Mouse (Mus musculus) lung, postnatal 0 days (tissue): Measurements from ENCODE around the gene Rngtt. TPM values are rescaled to one million over a fixed set of nuclear protein-coding genes. Genes with fewer than 3 reads are reported as not detected.

Experiments used
- ATAC-seq: fragments of 200-750 bp; cut with Nextera tagmentation; 2 replicates; pipeline ENCODE4 v1.8.0; 2017; ENCODE audit warnings: moderate library complexity
- DNase-seq: peaks from one replicate; pipeline ENCODE4 v3.0.0-alpha.2; 2016; ENCODE audit warnings: low spot score
- H3K27ac ChIP-seq: fragments of 300-500 bp; sonication (generic); 2 replicates; pipeline ENCODE4 v1.5.1; 2014; ENCODE audit warnings: antibody characterized with exemption, mild to moderate bottlenecking, low read length, mixed read lengths
- H3K27me3 ChIP-seq: fragments of 300-500 bp; sonication (generic); replicated peaks from 2 replicates; pipeline ENCODE4 v1.6.1; 2014; ENCODE audit warnings: low read length, mixed read lengths; ENCODE audit not compliant: insufficient read depth
- H3K36me3 ChIP-seq: fragments of 300-500 bp; sonication (generic); 2 replicates; pipeline ENCODE4 v1.6.1; 2014; ENCODE audit warnings: low read length, mixed read lengths; ENCODE audit not compliant: insufficient read depth
- H3K4me1 ChIP-seq: fragments of 300-500 bp; sonication (generic); 2 replicates; pipeline ENCODE4 v1.6.1; 2014; ENCODE audit warnings: antibody characterized with exemption, low read depth, low read length, mixed read lengths; ENCODE audit not compliant: insufficient read depth
- H3K4me2 ChIP-seq: fragments of 300-500 bp; sonication (generic); replicated peaks from 2 replicates; pipeline ENCODE4 v1.6.1; 2014; ENCODE audit warnings: low read depth, mild to moderate bottlenecking, low read length, moderate library complexity, mixed read lengths
- H3K4me3 ChIP-seq: fragments of 300-500 bp; sonication (generic); 2 replicates; pipeline ENCODE4 v1.5.1; 2014; ENCODE audit warnings: low read depth, low read length
- H3K9ac ChIP-seq: fragments of 300-500 bp; sonication (generic); replicated peaks from 2 replicates; pipeline ENCODE4 v1.6.1; 2014; ENCODE audit warnings: low read depth, mild to moderate bottlenecking
- H3K9me3 ChIP-seq: fragments of 300-500 bp; sonication (generic); 2 replicates; pipeline ENCODE4 v1.6.1; 2016; ENCODE audit warnings: low read length, mixed read lengths
- CTCF ChIP-seq: IDR thresholded peaks from 2 replicates; pipeline ENCODE4 v1.5.1; 2016; ENCODE audit warnings: antibody characterized with exemption, mild to moderate bottlenecking
- EP300 ChIP-seq: IDR thresholded peaks from 2 replicates; pipeline ENCODE4 v1.6.1; 2016; ENCODE audit warnings: antibody characterized with exemption, mild to moderate bottlenecking, control low read depth
- WGBS: fragments of 180-500 bp; shearing (Covaris S2); extraction: QIAGEN DNeasy Blood & Tissue Kit; methylation state at CpG from one replicate; pipeline ENCODE4 v1.1.7; 2014; 5-methylcytosine and 5-hydroxymethylcytosine counted together
- polyA plus RNA-seq: library from polyadenylated mRNA; unstranded; fragments of >200 nt; fragmentation: Nextera tagmentation; extraction: Ambion mirVana; gene quantifications from 2 replicates; pipeline ENCODE4 v1.2.1, GENCODE M21; 2015

Gene Rngtt
- polyA plus RNA-seq, 1 experiment from 2014 or later: 9.4 TPM

GRCm38 (mm10) chr4:33514108-33515000 is 204.2 kb downstream of the Rngtt start:
- H3K27me3 ChIP-seq: no peaks in the 10 kb centered on the region
- H3K9me3 ChIP-seq: no peaks in the 10 kb centered on the region
- H3K36me3 ChIP-seq: no peaks in the 10 kb centered on the region
- no peak overlapping the region for H3K4me3 ChIP-seq
- no peak overlapping the region for H3K4me2 ChIP-seq
- TF ChIP-seq EP300 (no peak), CTCF (no peak)
- no peaks in the 10 kb centered on the region for H3K4me1 ChIP-seq
- H3K9ac ChIP-seq: no peak overlapping the region
- ATAC-seq (no peak), DNase-seq (no peak)
- no peak overlapping the region for H3K27ac ChIP-seq
- WGBS: 78% methylated on average over 10 of the region's 10 CpGs

- H3K27ac ChIP-seq: no peak overlapping the region
- H3K36me3 ChIP-seq: no peaks in the 10 kb centered on the region
- H3K4me3 ChIP-seq: no peak overlapping the region
- 85% methylated on average over 7 of the region's 7 CpGs for WGBS
- no peaks in the 10 kb centered on the region for H3K27me3 ChIP-seq
- H3K9ac ChIP-seq: no peak overlapping the region
- ATAC-seq: no peak
- H3K4me2 ChIP-seq: no peak overlapping the region
- H3K4me1 ChIP-seq: no peaks in the 10 kb centered on the region
- TF ChIP-seq CTCF: no peak
- H3K9me3 ChIP-seq: no peaks in the 10 kb centered on the region
- no peak for DNase-seq
These were observed 210.1 kb downstream of the Rngtt start for GRCm38 (mm10) chr4:33520196-33520595.

GRCm38 (mm10) chr4:33520938-33521337 is 210.8 kb downstream of the Rngtt start:
- TF ChIP-seq CTCF (no peak), EP300 (no peak)
- no peak overlapping the region for H3K27ac ChIP-seq
- H3K4me1 ChIP-seq: no peaks in the 10 kb centered on the region
- WGBS: 52% methylated on average over 10 of the region's 10 CpGs
- H3K9ac ChIP-seq: no peak overlapping the region
- H3K27me3 ChIP-seq: no peaks in the 10 kb centered on the region
- no peaks in the 10 kb centered on the region for H3K9me3 ChIP-seq
- DNase-seq: peak; percentile 13
- no peak for ATAC-seq
- no peak overlapping the region for H3K4me2 ChIP-seq
- no peaks in the 10 kb centered on the region for H3K36me3 ChIP-seq
- H3K4me3 ChIP-seq: no peak overlapping the region

DNA sequence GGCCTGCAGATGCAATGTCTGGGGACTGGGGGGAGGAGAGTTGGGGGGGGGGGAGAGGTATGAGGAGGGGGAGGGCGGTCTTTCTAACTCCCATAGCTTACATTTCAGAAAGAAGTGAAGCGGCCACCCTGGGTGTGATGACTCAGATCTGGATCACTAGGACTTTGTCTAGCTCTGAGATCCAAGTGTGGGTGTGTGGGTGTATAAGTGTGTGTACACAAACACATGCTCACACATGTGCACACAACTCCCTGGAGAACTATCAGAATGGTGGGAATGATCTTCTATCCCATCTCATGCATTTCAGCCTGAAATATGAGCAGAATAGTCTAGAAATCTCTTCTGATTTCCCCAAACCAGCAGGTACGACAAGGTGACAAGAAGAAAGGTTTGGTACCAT is 213.7 kb downstream of the Rngtt start:
- 93% methylated on average over 3 of the region's 3 CpGs for WGBS
- no peaks in the 10 kb centered on the region for H3K9me3 ChIP-seq
- TF ChIP-seq CTCF (no peak), EP300 (no peak)
- DNase-seq (no peak), ATAC-seq (no peak)
- no peaks in the 10 kb centered on the region for H3K27me3 ChIP-seq
- no peaks in the 10 kb centered on the region for H3K4me1 ChIP-seq
- H3K4me3 ChIP-seq: no peak overlapping the region
- no peak overlapping the region for H3K9ac ChIP-seq
- no peaks in the 10 kb centered on the region for H3K36me3 ChIP-seq
- H3K4me2 ChIP-seq: no peak overlapping the region
- H3K27ac ChIP-seq: no peak overlapping the region

- 70% methylated on average over 10 of the region's 10 CpGs for WGBS
- Histone ChIP-seq H3K27ac (no peak overlapping the region), H3K4me2 (no peak overlapping the region), H3K9ac (no peak overlapping the region), H3K36me3 (no peaks in the 10 kb centered on the region), H3K4me1 (no peaks in the 10 kb centered on the region), H3K9me3 (no peaks in the 10 kb centered on the region), H3K27me3 (no peaks in the 10 kb centered on the region), H3K4me3 (no peak overlapping the region)
- peak; percentile 23; the same call in 1 of the 2 replicates for ATAC-seq
- no peak for TF ChIP-seq EP300
- no peak for TF ChIP-seq CTCF
- peak; percentile 9 for DNase-seq
These were observed 214.5 kb downstream of the Rngtt start for GRCm38 (mm10) chr4:33524481-33525141.

- Histone ChIP-seq H3K27me3 (no peaks in the 10 kb centered on the region), H3K4me3 (no peak overlapping the region), H3K27ac (no peak overlapping the region), H3K4me2 (no peak overlapping the region), H3K9ac (no peak overlapping the region), H3K36me3 (no peaks in the 10 kb centered on the region), H3K9me3 (no peaks in the 10 kb centered on the region), H3K4me1 (no peaks in the 10 kb centered on the region)
- DNase-seq: no peak
- WGBS: 90% methylated on average over 4 of the region's 4 CpGs
- no peak for TF ChIP-seq CTCF
- ATAC-seq: no peak
These were observed 215.2 kb downstream of the Rngtt start for GRCm38 (mm10) chr4:33525272-33525671.
